Mouse (Mus musculus): ENCODE data around the gene Cd274. TPM values are rescaled to one million over a fixed set of nuclear protein-coding genes. Genes with fewer than 3 reads are reported as not detected.

Cd274 gene
- polyA plus RNA-seq, 1 experiment from 2014 or later: 1.2 TPM

DNA sequence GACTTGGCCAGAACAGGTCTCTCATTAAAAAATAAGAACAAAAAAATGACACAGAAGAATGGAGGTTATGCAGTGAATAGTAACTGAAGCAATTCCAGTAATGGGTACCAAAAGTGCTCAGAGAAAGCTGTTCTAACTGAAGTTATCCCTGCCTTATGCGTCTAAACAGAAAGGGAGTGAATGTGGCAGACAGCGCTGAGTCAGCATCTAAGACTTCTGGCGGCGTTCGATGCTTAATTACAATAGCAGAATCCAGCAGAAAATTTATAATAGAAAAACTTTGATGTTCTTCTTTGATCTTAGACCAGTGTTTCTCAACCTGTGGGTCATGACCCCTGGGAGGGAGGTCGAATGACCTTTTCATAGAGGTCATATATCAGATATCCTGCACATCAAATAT is 21.6 kb upstream of the Cd274 start:
- TF ChIP-seq EP300 (IDR thresholded peaks at IDR 0.05; ENCODE audit: low read depth) (no peak), CTCF (IDR thresholded peaks at IDR 0.05; ENCODE audit: low read depth) (no peak)
- ATAC-seq: no peak

DNA sequence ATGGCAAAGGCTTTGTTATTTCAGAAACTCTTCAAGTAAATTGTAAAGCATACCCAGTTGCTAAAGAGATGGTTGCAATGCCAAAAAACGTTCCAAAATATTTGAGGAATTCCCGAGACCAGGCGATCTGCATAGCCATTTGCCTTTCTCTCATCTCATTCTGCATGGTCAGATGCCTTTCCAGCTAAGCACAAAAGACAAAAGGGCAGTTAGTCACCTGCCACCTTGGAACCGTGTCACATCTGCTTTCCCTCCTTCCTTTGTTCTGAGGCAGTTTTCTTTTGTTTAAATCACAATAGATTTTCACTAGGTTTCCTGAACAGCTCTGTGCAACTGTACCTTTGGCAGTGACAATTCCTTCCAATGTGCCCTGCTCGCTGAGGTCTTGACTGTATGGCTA is 16.3 kb upstream of the Cd274 start:
- H3K36me3 ChIP-seq (replicated peaks; ENCODE audit: insufficient read depth, low read length): peaks cover 6% of the 10 kb centered on the region; the same call in 1 of the 2 replicates
- H3K4me2 ChIP-seq (ENCODE audit: low read depth, low read length): no peak overlapping the region
- H3K9ac ChIP-seq (replicated peaks): no peak overlapping the region
- peaks cover 6% of the 10 kb centered on the region for H3K4me1 ChIP-seq (ENCODE audit: insufficient read depth)
- no peak overlapping the region for H3K27ac ChIP-seq (ENCODE audit: low read depth)
- no peak for DNase-seq
- ATAC-seq: no peak
- H3K27me3 ChIP-seq (ENCODE audit: insufficient read depth, low read length): no peaks in the 10 kb centered on the region
- no peaks in the 10 kb centered on the region for H3K9me3 ChIP-seq (ENCODE audit: low read length)
- no peak for TF ChIP-seq CTCF (IDR thresholded peaks at IDR 0.05; ENCODE audit: low read depth)
- TF ChIP-seq EP300 (IDR thresholded peaks at IDR 0.05; ENCODE audit: low read depth): no peak
- H3K4me3 ChIP-seq (ENCODE audit: low read depth, low read length): no peak overlapping the region
- 69% methylated on average over 5 of the region's 5 CpGs for WGBS (ENCODE audit: insufficient replicate concordance)

More for the DNA sequence above, 21.6 kb upstream of the Cd274 start:
- Histone ChIP-seq H3K4me1 (ENCODE audit: insufficient read depth) (no peaks in the 10 kb centered on the region), H3K9ac (replicated peaks) (no peak overlapping the region), H3K36me3 (replicated peaks; ENCODE audit: insufficient read depth, low read length) (peaks cover 4% of the 10 kb centered on the region; the same call in 1 of the 2 replicates), H3K27ac (ENCODE audit: low read depth) (no peak overlapping the region), H3K4me2 (ENCODE audit: low read depth, low read length) (no peak overlapping the region), H3K4me3 (ENCODE audit: low read depth, low read length) (no peak overlapping the region), H3K27me3 (ENCODE audit: insufficient read depth, low read length) (no peaks in the 10 kb centered on the region), H3K9me3 (ENCODE audit: low read length) (no peaks in the 10 kb centered on the region)
- no peak for DNase-seq
- WGBS (ENCODE audit: insufficient replicate concordance): 73% methylated on average over 6 of the region's 6 CpGs

DNA sequence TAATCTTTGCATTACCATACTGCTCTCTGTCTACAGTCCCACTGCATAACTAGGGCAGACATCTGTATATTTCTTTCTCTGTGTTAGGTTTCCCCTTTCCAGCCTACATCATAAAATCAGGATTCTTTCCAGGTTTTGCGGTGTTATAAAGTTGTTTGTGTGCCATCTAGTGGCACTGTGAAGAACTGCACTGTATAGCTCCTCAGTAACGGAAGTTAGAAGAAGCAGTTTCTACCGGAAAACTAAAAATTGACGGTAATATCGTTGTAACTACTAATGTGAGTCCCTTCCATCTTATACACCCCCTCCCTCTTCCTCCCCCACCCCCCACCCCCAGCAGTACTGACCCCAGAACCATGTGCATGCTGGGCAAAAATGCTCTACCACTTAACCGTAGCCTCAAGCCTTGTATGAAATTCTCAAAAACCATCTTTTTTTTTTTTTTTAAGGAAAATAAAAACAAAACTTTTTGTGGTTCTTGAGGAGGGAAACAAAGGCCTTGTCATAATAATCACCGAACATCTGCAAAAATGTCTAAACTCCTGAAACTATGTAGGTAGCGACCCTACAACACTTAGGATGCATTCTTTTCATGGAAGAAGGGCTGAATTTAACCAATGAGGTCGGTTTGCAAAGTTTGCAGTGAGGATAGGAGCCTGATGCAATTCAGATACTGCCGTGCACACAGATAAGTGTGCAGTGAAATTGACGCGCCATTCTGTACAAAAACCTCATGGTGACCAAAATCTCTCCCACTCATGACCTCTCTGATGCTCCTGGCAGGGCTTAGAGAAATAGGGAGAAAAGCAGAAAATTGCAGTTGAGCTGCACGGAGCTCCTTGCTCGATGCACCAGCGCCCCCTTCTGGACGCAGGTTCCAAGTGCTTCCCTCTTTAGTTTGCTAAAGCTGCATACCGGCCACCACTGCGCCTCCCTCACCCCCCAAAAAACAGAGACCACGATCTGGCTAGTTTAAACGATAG is 12.1 kb upstream of the Cd274 start:
- peak overlapping the region; percentile 59 for H3K9ac ChIP-seq (replicated peaks)

DNA sequence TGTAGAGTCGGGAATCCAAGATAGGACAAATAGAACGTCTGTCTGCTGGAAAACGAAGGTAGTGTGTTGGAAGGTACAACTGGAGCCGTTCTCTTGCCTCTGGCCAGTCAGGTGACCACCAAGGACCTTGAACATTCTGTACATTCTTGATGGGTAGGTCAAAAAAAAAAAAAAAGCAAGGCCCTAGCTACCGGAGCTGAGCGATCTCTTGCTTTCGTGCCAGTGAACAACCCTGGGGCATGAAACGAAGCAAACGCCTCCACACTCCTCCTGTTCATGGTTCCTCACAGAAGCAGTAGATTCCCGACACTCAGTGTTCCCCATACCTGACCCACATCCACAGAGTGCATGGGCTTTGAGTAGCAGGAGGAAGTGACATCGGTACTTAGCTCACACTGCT is 11.0 kb upstream of the Cd274 start:
- H3K4me2 ChIP-seq (ENCODE audit: low read depth, low read length): no peak overlapping the region
- TF ChIP-seq CTCF (IDR thresholded peaks at IDR 0.05; ENCODE audit: low read depth) (no peak), EP300 (IDR thresholded peaks at IDR 0.05; ENCODE audit: low read depth) (no peak)
- H3K4me1 ChIP-seq (ENCODE audit: insufficient read depth): peaks cover 17% of the 10 kb centered on the region
- ATAC-seq (no peak), DNase-seq (no peak)
- no peak overlapping the region for H3K4me3 ChIP-seq (ENCODE audit: low read depth, low read length)
- WGBS (ENCODE audit: insufficient replicate concordance): 68% methylated on average over 11 of the region's 11 CpGs
- peaks cover 19% of the 10 kb centered on the region for H3K36me3 ChIP-seq (replicated peaks; ENCODE audit: insufficient read depth, low read length)
- no peaks in the 10 kb centered on the region for H3K9me3 ChIP-seq (ENCODE audit: low read length)
- H3K9ac ChIP-seq (replicated peaks): no peak overlapping the region
- H3K27me3 ChIP-seq (ENCODE audit: insufficient read depth, low read length): no peaks in the 10 kb centered on the region
- H3K27ac ChIP-seq (ENCODE audit: low read depth): no peak overlapping the region

More for the DNA sequence above, 12.1 kb upstream of the Cd274 start:
- DNase-seq: peak; percentile 92
- Histone ChIP-seq H3K27ac (ENCODE audit: low read depth) (peak overlapping the region; percentile 52; the same call in 1 of the 2 replicates), H3K36me3 (replicated peaks; ENCODE audit: insufficient read depth, low read length) (peaks cover 19% of the 10 kb centered on the region), H3K4me3 (ENCODE audit: low read depth, low read length) (peak overlapping the region; percentile 56), H3K9me3 (ENCODE audit: low read length) (no peaks in the 10 kb centered on the region), H3K27me3 (ENCODE audit: insufficient read depth, low read length) (no peaks in the 10 kb centered on the region), H3K4me1 (ENCODE audit: insufficient read depth) (peaks cover 9% of the 10 kb centered on the region), H3K4me2 (ENCODE audit: low read depth, low read length) (peak overlapping the region; percentile 87)
- ATAC-seq: peak; percentile 85
- peak; percentile 98 for TF ChIP-seq CTCF (IDR thresholded peaks at IDR 0.05; ENCODE audit: low read depth)
- TF ChIP-seq EP300 (IDR thresholded peaks at IDR 0.05; ENCODE audit: low read depth): no peak
- 4% methylated on average over 20 of the region's 20 CpGs for WGBS (ENCODE audit: insufficient replicate concordance)

DNA sequence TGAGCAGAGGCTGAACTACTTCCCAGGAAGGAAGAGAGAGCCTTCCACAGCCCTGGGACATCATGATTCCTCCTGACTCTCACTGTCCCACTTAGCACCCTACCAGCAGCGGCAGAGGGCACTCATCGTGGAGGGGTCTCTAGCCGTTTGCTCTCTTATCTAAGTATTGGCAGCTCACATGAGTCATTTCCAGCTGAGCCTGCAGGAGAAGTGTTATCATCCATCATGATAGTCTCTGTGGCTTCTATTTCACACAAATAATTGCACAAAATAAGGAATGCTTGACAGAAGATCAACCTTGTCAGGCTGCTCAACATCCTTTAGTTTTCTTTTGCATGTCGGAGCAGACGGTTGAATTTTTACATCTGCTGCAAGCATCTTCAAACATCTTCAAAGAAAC is 7.0 kb upstream of the Cd274 start:
- Histone ChIP-seq H3K9ac (replicated peaks) (no peak overlapping the region), H3K9me3 (ENCODE audit: low read length) (no peaks in the 10 kb centered on the region), H3K4me1 (ENCODE audit: insufficient read depth) (peaks cover 21% of the 10 kb centered on the region), H3K36me3 (replicated peaks; ENCODE audit: insufficient read depth, low read length) (peaks cover 17% of the 10 kb centered on the region), H3K27ac (ENCODE audit: low read depth) (no peak overlapping the region), H3K27me3 (ENCODE audit: insufficient read depth, low read length) (no peaks in the 10 kb centered on the region), H3K4me3 (ENCODE audit: low read depth, low read length) (no peak overlapping the region), H3K4me2 (ENCODE audit: low read depth, low read length) (no peak overlapping the region)
- ATAC-seq: no peak
- no peak for DNase-seq
- no peak for TF ChIP-seq CTCF (IDR thresholded peaks at IDR 0.05; ENCODE audit: low read depth)
- no peak for TF ChIP-seq EP300 (IDR thresholded peaks at IDR 0.05; ENCODE audit: low read depth)
- WGBS (ENCODE audit: insufficient replicate concordance): 54% methylated on average over 5 of the region's 5 CpGs

DNA sequence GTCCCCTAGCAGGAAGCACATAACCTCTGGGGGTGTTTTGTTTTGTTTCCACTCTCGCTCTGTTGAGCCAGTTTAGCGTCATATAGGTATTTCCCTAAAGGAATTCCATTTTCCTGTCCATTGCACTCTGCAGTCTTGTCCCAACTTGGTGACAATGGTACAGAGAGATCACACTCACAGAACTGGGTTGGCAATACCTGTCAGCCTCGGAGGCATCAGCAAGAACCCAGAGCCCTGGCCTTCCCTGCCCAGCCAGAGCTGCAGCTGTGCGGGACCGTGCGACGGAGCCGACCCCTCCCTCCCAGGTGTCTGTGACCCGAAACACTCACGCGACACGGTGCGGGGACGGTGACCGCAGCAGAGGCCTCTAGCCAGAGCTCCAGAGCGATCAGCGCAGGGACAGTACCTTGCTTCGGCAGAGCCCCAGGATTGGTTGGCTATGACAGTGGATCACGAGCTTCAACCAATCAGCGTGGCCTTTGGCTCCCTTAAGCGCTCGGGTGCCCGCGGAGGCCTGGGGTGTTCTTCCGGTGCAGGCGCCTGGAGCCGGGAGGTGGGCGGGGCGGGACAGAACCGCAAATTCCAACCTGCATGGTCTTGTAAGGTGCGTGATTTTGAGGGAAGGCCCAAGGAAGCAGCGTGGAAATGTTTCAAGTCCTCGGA is 5.7 kb upstream of the Cd274 start:
- 2% methylated on average over 33 of the region's 33 CpGs for WGBS (ENCODE audit: insufficient replicate concordance)
- TF ChIP-seq EP300 (IDR thresholded peaks at IDR 0.05; ENCODE audit: low read depth) (no peak), CTCF (IDR thresholded peaks at IDR 0.05; ENCODE audit: low read depth) (no peak)
- Histone ChIP-seq H3K4me1 (ENCODE audit: insufficient read depth) (peaks cover 28% of the 10 kb centered on the region), H3K36me3 (replicated peaks; ENCODE audit: insufficient read depth, low read length) (peaks cover 13% of the 10 kb centered on the region), H3K9me3 (ENCODE audit: low read length) (no peaks in the 10 kb centered on the region), H3K4me3 (ENCODE audit: low read depth, low read length) (peak overlapping the region; percentile 64), H3K4me2 (ENCODE audit: low read depth, low read length) (peak overlapping the region; percentile 92), H3K9ac (replicated peaks) (peak overlapping the region; percentile 73), H3K27me3 (ENCODE audit: insufficient read depth, low read length) (no peaks in the 10 kb centered on the region), H3K27ac (ENCODE audit: low read depth) (peak overlapping the region; percentile 26; the same call in 1 of the 2 replicates)
- DNase-seq: peak; percentile 91
- peak; percentile 100 for ATAC-seq

All from liver, postnatal 0 days (tissue).